Mouse (Mus musculus): ENCODE results near the gene Hsd17b6. TPM values are rescaled to one million over a fixed set of nuclear protein-coding genes. Genes with fewer than 3 reads are reported as not detected.
"Not testable (repeated sequence)": the region's sequence is repeated elsewhere in the genome, so short reads cannot be mapped to it uniquely, and the experiment has no call there.

Hsd17b6 gene
- polyA plus RNA-seq (2012; ENCODE audit: insufficient read depth, insufficient read length, missing spikeins) = not detected in 2 replicates

DNA sequence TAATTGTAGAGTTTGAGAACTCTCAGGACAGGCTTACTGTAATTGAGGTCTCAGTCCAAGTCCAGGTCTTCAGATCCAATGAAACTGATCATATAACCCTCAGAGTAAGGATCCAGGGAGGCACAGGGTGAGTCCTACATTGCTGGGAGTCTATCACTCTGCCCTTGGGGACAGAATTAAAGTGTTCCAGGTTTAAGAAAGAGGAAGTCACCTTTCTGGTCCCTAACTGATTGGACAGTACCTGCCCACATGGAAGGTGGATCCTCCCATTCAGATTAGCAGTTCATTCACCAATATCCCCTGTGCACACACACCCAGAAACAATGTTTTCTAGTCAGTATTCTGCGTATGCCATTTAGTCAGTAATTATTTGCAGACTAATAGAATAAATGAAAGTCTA lies at the start of gene Hsd17b6:
Gene Hsd17b6, minus strand, starts transcription at position 166 of the 400 bp plus-strand sequence.
- Histone ChIP-seq H3K4me1 (ENCODE audit: control insufficient read depth, insufficient read depth, low read length) (no peaks in the 10 kb centered on the region), H3K4me3 (ENCODE audit: insufficient read depth, low read length) (no peak within 1 kb of the TSS), H3K27ac (ENCODE audit: insufficient read depth, low read depth, low read length) (no peak within 1 kb of the TSS)
- no peak for TF ChIP-seq CTCF (IDR thresholded peaks at IDR 0.05; ENCODE audit: low read depth, low read length)
- no peak for TF ChIP-seq POLR2A (IDR thresholded peaks at IDR 0.05; ENCODE audit: borderline replicate concordance, low read depth, low read length)

- H3K27ac ChIP-seq (ENCODE audit: insufficient read depth, low read depth, low read length) = no peak overlapping the region
- no peak overlapping the region for H3K4me3 ChIP-seq (ENCODE audit: insufficient read depth, low read length)
- peaks cover 8% of the 10 kb centered on the region for H3K4me1 ChIP-seq (ENCODE audit: control insufficient read depth, insufficient read depth, low read length)
- TF ChIP-seq POLR2A (IDR thresholded peaks at IDR 0.05; ENCODE audit: borderline replicate concordance, low read depth, low read length) = no peak
- TF ChIP-seq CTCF (IDR thresholded peaks at IDR 0.05; ENCODE audit: low read depth, low read length) = no peak
These were observed 45.6 kb upstream of the Hsd17b6 start for GRCm38 (mm10) chr10:128053001-128053400.

DNA sequence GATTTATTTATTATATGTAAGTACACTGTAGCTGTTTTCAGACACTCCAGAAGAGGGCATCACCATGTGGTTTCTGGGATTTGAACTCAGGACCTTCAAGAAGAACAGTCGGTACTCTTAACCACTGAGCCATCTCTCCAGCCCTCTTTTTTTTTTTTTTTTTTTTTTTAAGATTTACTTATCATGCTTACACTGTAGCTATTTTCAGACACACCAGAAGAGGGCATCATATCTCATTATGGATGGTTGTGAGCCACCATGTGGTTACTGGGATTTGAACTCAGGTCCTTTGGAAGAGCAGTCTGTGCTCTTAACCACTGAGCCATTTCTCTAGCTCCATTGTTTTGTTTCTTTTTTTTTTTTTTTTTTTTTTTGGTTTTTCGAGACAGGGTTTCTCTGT lies 44.7 kb upstream of the Hsd17b6 start:
- not testable (repeated sequence) for H3K27ac ChIP-seq (ENCODE audit: insufficient read depth, low read depth, low read length); H3K4me3 ChIP-seq (ENCODE audit: insufficient read depth, low read length); H3K4me1 ChIP-seq (ENCODE audit: control insufficient read depth, insufficient read depth, low read length)

- Histone ChIP-seq H3K4me3 (ENCODE audit: insufficient read depth, low read length) (no peak overlapping the region), H3K27ac (ENCODE audit: insufficient read depth, low read depth, low read length) (no peak overlapping the region), H3K4me1 (ENCODE audit: control insufficient read depth, insufficient read depth, low read length) (no peaks in the 10 kb centered on the region; the same call in 1 of the 2 replicates)
- TF ChIP-seq CTCF (IDR thresholded peaks at IDR 0.05; ENCODE audit: low read depth, low read length) = no peak
- TF ChIP-seq POLR2A (IDR thresholded peaks at IDR 0.05; ENCODE audit: borderline replicate concordance, low read depth, low read length) = no peak
These were observed 44.2 kb upstream of the Hsd17b6 start for GRCm38 (mm10) chr10:128051589-128051988.

DNA sequence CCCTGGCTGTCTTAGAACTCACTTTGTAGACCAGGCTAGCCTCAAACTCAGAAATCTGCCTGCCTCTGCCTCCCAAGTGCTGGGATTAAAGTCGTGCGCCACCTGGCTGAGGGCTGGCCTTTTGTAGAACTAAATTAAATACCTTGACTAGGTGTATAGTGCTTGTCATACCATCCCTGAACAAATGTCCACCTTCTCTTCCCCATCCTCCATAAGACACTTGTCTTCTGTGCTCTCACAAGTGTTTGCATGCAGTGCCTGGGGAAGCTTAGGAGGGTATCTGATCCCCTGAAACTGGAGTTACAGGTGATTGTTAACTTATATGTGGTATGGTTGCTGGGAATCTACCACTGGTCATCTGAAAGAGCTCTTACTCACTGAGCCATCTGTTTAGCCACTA lies 42.9 kb upstream of the Hsd17b6 start:
- no peak overlapping the region for H3K27ac ChIP-seq (ENCODE audit: insufficient read depth, low read depth, low read length)
- no peak overlapping the region for H3K4me3 ChIP-seq (ENCODE audit: insufficient read depth, low read length)
- TF ChIP-seq POLR2A (IDR thresholded peaks at IDR 0.05; ENCODE audit: borderline replicate concordance, low read depth, low read length) (no peak), CTCF (IDR thresholded peaks at IDR 0.05; ENCODE audit: low read depth, low read length) (no peak)
- no peaks in the 10 kb centered on the region for H3K4me1 ChIP-seq (ENCODE audit: control insufficient read depth, insufficient read depth, low read length)

GRCm38 (mm10) chr10:128049741-128050140 lies 42.3 kb upstream of the Hsd17b6 start:
- Histone ChIP-seq H3K4me1 (ENCODE audit: control insufficient read depth, insufficient read depth, low read length) (peaks cover 3% of the 10 kb centered on the region; the same call in 1 of the 2 replicates), H3K27ac (ENCODE audit: insufficient read depth, low read depth, low read length) (no peak overlapping the region), H3K4me3 (ENCODE audit: insufficient read depth, low read length) (no peak overlapping the region)
- no peak for TF ChIP-seq POLR2A (IDR thresholded peaks at IDR 0.05; ENCODE audit: borderline replicate concordance, low read depth, low read length)
- no peak for TF ChIP-seq CTCF (IDR thresholded peaks at IDR 0.05; ENCODE audit: low read depth, low read length)

DNA sequence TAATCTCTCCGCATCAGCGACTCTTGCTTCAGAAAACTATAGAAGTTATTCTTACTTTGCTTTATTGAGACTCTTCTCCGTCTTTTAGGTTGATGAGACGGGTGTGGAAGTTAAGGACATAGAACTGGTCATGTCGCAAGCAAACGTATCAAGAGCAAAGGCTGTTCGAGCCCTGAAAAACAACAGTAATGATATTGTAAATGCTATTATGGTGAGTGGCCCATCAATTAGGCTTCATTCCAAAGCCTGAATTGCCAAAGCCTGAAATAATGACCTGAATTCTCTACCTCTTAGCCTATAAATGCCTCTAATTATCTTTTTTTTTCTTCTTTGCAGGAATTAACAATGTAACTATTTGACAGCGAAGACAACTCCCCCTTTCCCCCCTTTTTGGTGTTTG lies 40.7 kb upstream of the Hsd17b6 start:
- Histone ChIP-seq H3K4me3 (ENCODE audit: insufficient read depth, low read length) (no peak overlapping the region), H3K4me1 (ENCODE audit: control insufficient read depth, insufficient read depth, low read length) (peaks cover 8% of the 10 kb centered on the region; the same call in 1 of the 2 replicates), H3K27ac (ENCODE audit: insufficient read depth, low read depth, low read length) (no peak overlapping the region)
- no peak for TF ChIP-seq POLR2A (IDR thresholded peaks at IDR 0.05; ENCODE audit: borderline replicate concordance, low read depth, low read length)
- TF ChIP-seq CTCF (IDR thresholded peaks at IDR 0.05; ENCODE audit: low read depth, low read length) = no peak

GRCm38 (mm10) chr10:128043041-128043835 lies 35.8 kb upstream of the Hsd17b6 start:
- H3K4me1 ChIP-seq (ENCODE audit: control insufficient read depth, insufficient read depth, low read length) = peaks cover 44% of the 10 kb centered on the region
- TF ChIP-seq POLR2A (IDR thresholded peaks at IDR 0.05; ENCODE audit: borderline replicate concordance, low read depth, low read length) (no peak), CTCF (IDR thresholded peaks at IDR 0.05; ENCODE audit: low read depth, low read length) (no peak)
- H3K4me3 ChIP-seq (ENCODE audit: insufficient read depth, low read length) = no peak overlapping the region
- H3K27ac ChIP-seq (ENCODE audit: insufficient read depth, low read depth, low read length) = no peak overlapping the region

DNA sequence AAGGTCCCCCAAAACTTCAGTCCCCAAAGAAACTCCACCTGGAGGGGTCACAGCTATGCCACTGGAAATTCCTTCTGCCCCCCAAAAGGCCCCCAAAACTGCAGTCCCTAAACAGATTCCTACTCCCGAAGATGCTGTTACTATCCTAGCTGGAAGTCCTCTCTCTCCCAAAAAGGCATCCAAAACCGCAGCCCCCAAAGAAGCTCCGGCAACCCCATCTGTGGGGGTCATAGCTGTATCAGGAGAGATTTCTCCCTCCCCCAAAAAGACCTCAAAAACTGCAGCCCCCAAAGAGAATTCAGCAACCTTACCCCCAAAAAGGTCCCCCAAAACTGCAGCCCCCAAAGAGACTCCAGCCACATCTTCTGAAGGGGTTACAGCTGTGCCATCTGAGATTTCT lies 35.1 kb upstream of the Hsd17b6 start:
- Histone ChIP-seq H3K4me3 (ENCODE audit: insufficient read depth, low read length) (no peak overlapping the region), H3K27ac (ENCODE audit: insufficient read depth, low read depth, low read length) (no peak overlapping the region), H3K4me1 (ENCODE audit: control insufficient read depth, insufficient read depth, low read length) (peaks cover 48% of the 10 kb centered on the region)
- TF ChIP-seq POLR2A (IDR thresholded peaks at IDR 0.05; ENCODE audit: borderline replicate concordance, low read depth, low read length) (no peak), CTCF (IDR thresholded peaks at IDR 0.05; ENCODE audit: low read depth, low read length) (no peak)

GRCm38 (mm10) chr10:128041636-128042035 lies 34.2 kb upstream of the Hsd17b6 start:
- Histone ChIP-seq H3K4me3 (ENCODE audit: insufficient read depth, low read length) (no peak overlapping the region), H3K4me1 (ENCODE audit: control insufficient read depth, insufficient read depth, low read length) (peaks cover 51% of the 10 kb centered on the region), H3K27ac (ENCODE audit: insufficient read depth, low read depth, low read length) (no peak overlapping the region)
- TF ChIP-seq CTCF (IDR thresholded peaks at IDR 0.05; ENCODE audit: low read depth, low read length) (no peak), POLR2A (IDR thresholded peaks at IDR 0.05; ENCODE audit: borderline replicate concordance, low read depth, low read length) (no peak)

All from bone marrow macrophage, adult 2 months (primary cell).